Comparison of ENCODE assay signal across 32 mouse cellular contexts in genomic region chr1:125675186-125675585, GRCm38 (mm10). TPM values are rescaled to one million over a fixed set of nuclear protein-coding genes. Genes with fewer than 3 reads are reported as not detected.
DNase-seq lines count a peak whose midpoint lies in the region; ATAC-seq lines count a peak whose summit lies in the region.
"Had no signal": no experiment of that assay in that cellular context is flagged by ENCODE, and none has a peak within 500 bp of the region (broad histone marks: within the 10 kb centered on the region; RNA-seq: fewer than 3 reads in every experiment).

No protein-coding gene starts in this region.

- ATAC-seq in limb, embryonic 12.5 days (ENCODE audit: insufficient number of reproducible peaks, insufficient read depth, low FRiP score, low TSS enrichment, low read depth): no peak
- no peak for ATAC-seq in lung, embryonic 16.5 days (ENCODE audit: low read depth)
- ATAC-seq: forebrain, embryonic 15.5 days; hindbrain, postnatal 0 days; Patski had no signal

- no peaks in the 10 kb centered on the region for H3K9me3 ChIP-seq in limb, embryonic 12.5 days
- no peaks in the 10 kb centered on the region for H3K9me3 ChIP-seq in limb, embryonic 10.5 days (replicated peaks)
- H3K9me3 ChIP-seq in lung, embryonic 16.5 days (ENCODE audit: control insufficient read depth, low read length): no peaks in the 10 kb centered on the region
- H3K9me3 ChIP-seq: embryonic facial prominence, embryonic 10.5 days; embryonic facial prominence, embryonic 13.5 days; forebrain, embryonic 12.5 days; forebrain, embryonic 15.5 days; heart, embryonic 13.5 days had no signal

- H3K4me1 ChIP-seq in limb, embryonic 12.5 days (replicated peaks): peaks cover 10% of the 10 kb centered on the region; the same call in 1 of the 2 replicates
- H3K4me1 ChIP-seq in limb, embryonic 10.5 days: peaks cover 4% of the 10 kb centered on the region; the same call in 1 of the 2 replicates
- peaks cover 18% of the 10 kb centered on the region; the same call in 1 of the 2 replicates for H3K4me1 ChIP-seq in lung, embryonic 16.5 days (replicated peaks; ENCODE audit: control insufficient read depth, insufficient read depth, low read length)
- H3K4me1 ChIP-seq: forebrain, embryonic 12.5 days; forebrain, embryonic 15.5 days had no signal

- H3K36me3 ChIP-seq in limb, embryonic 12.5 days: no peaks in the 10 kb centered on the region
- H3K36me3 ChIP-seq in limb, embryonic 10.5 days: no peaks in the 10 kb centered on the region
- no peaks in the 10 kb centered on the region for H3K36me3 ChIP-seq in lung, embryonic 16.5 days (ENCODE audit: control insufficient read depth, insufficient read depth, low read length)
- H3K36me3 ChIP-seq: embryonic facial prominence, embryonic 10.5 days; embryonic facial prominence, embryonic 13.5 days; forebrain, embryonic 12.5 days; forebrain, embryonic 15.5 days; G1E; heart, embryonic 13.5 days had no signal

- no peak for DNase-seq in limb, embryonic 10.5 days (ENCODE audit: low spot score)
- DNase-seq in lung, postnatal 14 days: no peak
- DNase-seq in forelimb bud, embryonic 11.5 days (ENCODE audit: low read depth, low spot score): peak; percentile 11
- DNase-seq in adrenal gland, adult 18-20 months (ENCODE audit: low spot score in 2 of 2): no peak
- DNase-seq in frontal cortex, adult 2 months (ENCODE audit: extremely low spot score in 1 of 2, low spot score in 1 of 2): no peak
- DNase-seq: adrenal gland, adult 8-10 months; adrenal gland, postnatal 25 days; B cell, adult 2 months; cerebellum, adult 11-12 months; cerebellum, adult 8-10 months; cerebellum, postnatal 10 days; cerebellum, postnatal 36 days; embryo, embryonic 11 days; gastrocnemius, adult 2 months; gastrocnemius, postnatal 14 days; heart, adult 18-20 months; heart, postnatal 14 days; heart, postnatal 4 days had no signal

- H3K27me3 ChIP-seq in limb, embryonic 12.5 days: no peaks in the 10 kb centered on the region
- no peaks in the 10 kb centered on the region for H3K27me3 ChIP-seq in limb, embryonic 10.5 days (ENCODE audit: low read depth, poor library complexity, severe bottlenecking)
- H3K27me3 ChIP-seq in lung, embryonic 16.5 days (ENCODE audit: control insufficient read depth, insufficient read depth, low read depth, low read length): no peaks in the 10 kb centered on the region
- H3K27me3 ChIP-seq: embryonic facial prominence, embryonic 13.5 days; forebrain, embryonic 12.5 days; forebrain, embryonic 15.5 days; heart, embryonic 13.5 days; Patski had no signal

- H3K4me3 ChIP-seq in limb, embryonic 12.5 days (replicated peaks): no peak overlapping the region
- H3K4me3 ChIP-seq in limb, embryonic 10.5 days: no peak overlapping the region
- no peak overlapping the region for H3K4me3 ChIP-seq in lung, embryonic 16.5 days (ENCODE audit: low read length)
- H3K4me3 ChIP-seq: embryonic facial prominence, embryonic 10.5 days; embryonic facial prominence, embryonic 13.5 days; erythroblast, embryonic 14.5 days; forebrain, embryonic 12.5 days; forebrain, embryonic 15.5 days; gastrocnemius, adult 2 months; heart, embryonic 13.5 days had no signal

- peak overlapping the region; percentile 37; the same call in 1 of the 2 replicates for H3K27ac ChIP-seq in limb, embryonic 12.5 days
- H3K27ac ChIP-seq in limb, embryonic 10.5 days: no peak overlapping the region
- H3K27ac ChIP-seq in lung, embryonic 16.5 days (ENCODE audit: low read length): peak overlapping the region; percentile 78
- H3K27ac ChIP-seq: embryonic facial prominence, embryonic 10.5 days; embryonic facial prominence, embryonic 13.5 days; forebrain, embryonic 12.5 days; forebrain, embryonic 15.5 days; gastrocnemius, adult 2 months; heart, embryonic 13.5 days; hindbrain, embryonic 14.5 days; hindbrain, postnatal 0 days had no signal

- no peak overlapping the region for H3K9ac ChIP-seq in limb, embryonic 12.5 days (replicated peaks)
- H3K9ac ChIP-seq in lung, embryonic 16.5 days (ENCODE audit: low read length): no peak overlapping the region
- H3K9ac ChIP-seq: embryonic facial prominence, embryonic 13.5 days; forebrain, embryonic 12.5 days; forebrain, embryonic 15.5 days; heart, embryonic 13.5 days; hindbrain, embryonic 14.5 days had no signal

- WGBS in limb, embryonic 12.5 days: 95% methylated on average over 1 of the region's 1 CpGs
- WGBS in limb, embryonic 10.5 days: 88% methylated on average over 1 of the region's 1 CpGs
- WGBS in lung, embryonic 16.5 days: 68% methylated on average over 1 of the region's 1 CpGs

- H3K4me2 ChIP-seq in limb, embryonic 12.5 days: no peak overlapping the region
- no peak overlapping the region for H3K4me2 ChIP-seq in lung, embryonic 16.5 days (ENCODE audit: low read depth, low read length)
- H3K4me2 ChIP-seq: embryonic facial prominence, embryonic 13.5 days; forebrain, embryonic 12.5 days; forebrain, embryonic 15.5 days; heart, embryonic 13.5 days; hindbrain, embryonic 14.5 days had no signal

RNA-seq across cellular contexts. Expression of gene Gpr39, which starts 1.6 kb away (rescaled TPM):
- polyA plus RNA-seq in limb, embryonic 12.5 days (2016; fragmentation: Nextera tagmentation; extraction: Ambion mirVana): not detected in 2 replicates
- polyA plus RNA-seq in limb, embryonic 10.5 days (2016; fragmentation: Nextera tagmentation; extraction: Ambion mirVana): 0.34 TPM in 1 of 2 replicates, not detected in the other
- polyA plus RNA-seq in lung, embryonic 16.5 days (2015; fragmentation: Nextera tagmentation; extraction: Ambion mirVana): 4.6 and 4.9 TPM in 2 replicates
- under 1 TPM; 0.19 to 0.20 TPM for total RNA-seq in adrenal gland, adult 18-20 months (2021)
- polyA plus RNA-seq in frontal cortex, adult 2 months (2012; rRNA removed): 0.06 and 0.10 TPM in 2 replicates
- total RNA-seq: CH12.LX; gastrocnemius, adult 2 months; gastrocnemius, postnatal 14 days; gastrocnemius, postnatal 4 days had no signal
- polyA plus RNA-seq: embryonic facial prominence, embryonic 13.5 days; erythroblast, embryonic 14.5 days; forebrain, embryonic 12.5 days; forebrain, embryonic 15.5 days; G1E; hindbrain, embryonic 14.5 days had no signal
